Mouse (Mus musculus): ENCODE results near the gene Dot1l. TPM values are rescaled to one million over a fixed set of nuclear protein-coding genes. Genes with fewer than 3 reads are reported as not detected.

The Dot1l gene
- total and polyA plus RNA-seq, 3 experiments = 8.7 to 118 (median 105) TPM

GRCm38 (mm10) chr10:80756509-80756908, 1.5 kb downstream of the Dot1l start:
- Histone ChIP-seq H3K36me3 (replicated peaks) (peaks cover 52% of the 10 kb centered on the region), H3K9me3 (replicated peaks) (no peaks in the 10 kb centered on the region), H3K27me3 (ENCODE audit: insufficient read depth, low read length) (no peaks in the 10 kb centered on the region), H3K4me3 (ENCODE audit: low read depth, low read length) (peak overlapping the region; percentile 92), H3K4me1 (ENCODE audit: insufficient read depth, low read depth, low read length) (peaks cover 76% of the 10 kb centered on the region)
- TF ChIP-seq CTCF (IDR thresholded peaks at IDR 0.05; ENCODE audit: low read depth, low read length) = no peak
- TF ChIP-seq GATA2 (IDR thresholded peaks at IDR 0.05; ENCODE audit: borderline replicate concordance, low read depth, low read length) = no peak
- no peak for TF ChIP-seq POLR2AphosphoS5 (IDR thresholded peaks at IDR 0.05; ENCODE audit: insufficient replicate concordance, low read depth, low read length)
- TF ChIP-seq TAL1 (conservative IDR thresholded peaks at IDR 0.05; ENCODE audit: low read depth, low read length) = no peak
- no peak for TF ChIP-seq GATA1 (IDR thresholded peaks at IDR 0.05; ENCODE audit: borderline replicate concordance, low read length)
- no peak for DNase-seq (ENCODE audit: low spot score)
- no peak for ATAC-seq (ENCODE audit: extremely low read depth, insufficient number of reproducible peaks, low FRiP score, poor library complexity, severe bottlenecking)

GRCm38 (mm10) chr10:80756967-80757366, 2.0 kb downstream of the Dot1l start:
- Histone ChIP-seq H3K27me3 (ENCODE audit: insufficient read depth, low read length) (no peaks in the 10 kb centered on the region), H3K4me3 (ENCODE audit: low read depth, low read length) (peak overlapping the region; percentile 92; the same call in 1 of the 2 replicates), H3K36me3 (replicated peaks) (peaks cover 57% of the 10 kb centered on the region), H3K4me1 (ENCODE audit: insufficient read depth, low read depth, low read length) (peaks cover 76% of the 10 kb centered on the region), H3K9me3 (replicated peaks) (no peaks in the 10 kb centered on the region)
- ATAC-seq (ENCODE audit: extremely low read depth, insufficient number of reproducible peaks, low FRiP score, poor library complexity, severe bottlenecking) (no peak), DNase-seq (ENCODE audit: low spot score) (no peak)
- TF ChIP-seq GATA1 (IDR thresholded peaks at IDR 0.05; ENCODE audit: borderline replicate concordance, low read length) = no peak
- no peak for TF ChIP-seq CTCF (IDR thresholded peaks at IDR 0.05; ENCODE audit: low read depth, low read length)
- no peak for TF ChIP-seq GATA2 (IDR thresholded peaks at IDR 0.05; ENCODE audit: borderline replicate concordance, low read depth, low read length)
- no peak for TF ChIP-seq TAL1 (conservative IDR thresholded peaks at IDR 0.05; ENCODE audit: low read depth, low read length)
- TF ChIP-seq POLR2AphosphoS5 (IDR thresholded peaks at IDR 0.05; ENCODE audit: insufficient replicate concordance, low read depth, low read length) = no peak

- peaks cover 75% of the 10 kb centered on the region for H3K4me1 ChIP-seq (ENCODE audit: insufficient read depth, low read depth, low read length)
- ATAC-seq (ENCODE audit: extremely low read depth, insufficient number of reproducible peaks, low FRiP score, poor library complexity, severe bottlenecking) = peak; percentile 73; the same call in 1 of the 2 replicates
- H3K9me3 ChIP-seq (replicated peaks) = no peaks in the 10 kb centered on the region
- TF ChIP-seq CTCF (IDR thresholded peaks at IDR 0.05; ENCODE audit: low read depth, low read length) (no peak), TAL1 (conservative IDR thresholded peaks at IDR 0.05; ENCODE audit: low read depth, low read length) (no peak), GATA2 (IDR thresholded peaks at IDR 0.05; ENCODE audit: borderline replicate concordance, low read depth, low read length) (no peak), POLR2AphosphoS5 (IDR thresholded peaks at IDR 0.05; ENCODE audit: insufficient replicate concordance, low read depth, low read length) (no peak), GATA1 (IDR thresholded peaks at IDR 0.05; ENCODE audit: borderline replicate concordance, low read length) (no peak)
- peaks cover 63% of the 10 kb centered on the region for H3K36me3 ChIP-seq (replicated peaks)
- peak overlapping the region; percentile 92; the same call in 1 of the 2 replicates for H3K4me3 ChIP-seq (ENCODE audit: low read depth, low read length)
- peak; percentile 77 for DNase-seq (ENCODE audit: low spot score)
- no peaks in the 10 kb centered on the region for H3K27me3 ChIP-seq (ENCODE audit: insufficient read depth, low read length)
Measured at GRCm38 (mm10) chr10:80757717-80758116, 2.7 kb downstream of the Dot1l start.

GRCm38 (mm10) chr10:80758651-80759050, 3.6 kb downstream of the Dot1l start:
- DNase-seq (ENCODE audit: low spot score) (no peak), ATAC-seq (ENCODE audit: extremely low read depth, insufficient number of reproducible peaks, low FRiP score, poor library complexity, severe bottlenecking) (no peak)
- Histone ChIP-seq H3K9me3 (replicated peaks) (no peaks in the 10 kb centered on the region), H3K27me3 (ENCODE audit: insufficient read depth, low read length) (no peaks in the 10 kb centered on the region), H3K36me3 (replicated peaks) (peaks cover 73% of the 10 kb centered on the region), H3K4me1 (ENCODE audit: insufficient read depth, low read depth, low read length) (peaks cover 82% of the 10 kb centered on the region), H3K4me3 (ENCODE audit: low read depth, low read length) (peak overlapping the region; percentile 8; the same call in 1 of the 2 replicates)
- no peak for TF ChIP-seq POLR2AphosphoS5 (IDR thresholded peaks at IDR 0.05; ENCODE audit: insufficient replicate concordance, low read depth, low read length)
- TF ChIP-seq GATA1 (IDR thresholded peaks at IDR 0.05; ENCODE audit: borderline replicate concordance, low read length) = no peak
- TF ChIP-seq CTCF (IDR thresholded peaks at IDR 0.05; ENCODE audit: low read depth, low read length) = no peak
- TF ChIP-seq GATA2 (IDR thresholded peaks at IDR 0.05; ENCODE audit: borderline replicate concordance, low read depth, low read length) = no peak
- TF ChIP-seq TAL1 (conservative IDR thresholded peaks at IDR 0.05; ENCODE audit: low read depth, low read length) = no peak

- Histone ChIP-seq H3K4me1 (ENCODE audit: insufficient read depth, low read depth, low read length) (peaks cover 92% of the 10 kb centered on the region), H3K4me3 (ENCODE audit: low read depth, low read length) (no peak overlapping the region), H3K9me3 (replicated peaks) (no peaks in the 10 kb centered on the region), H3K27me3 (ENCODE audit: insufficient read depth, low read length) (no peaks in the 10 kb centered on the region), H3K36me3 (replicated peaks) (peaks cover 95% of the 10 kb centered on the region)
- TF ChIP-seq CTCF (IDR thresholded peaks at IDR 0.05; ENCODE audit: low read depth, low read length) = no peak
- TF ChIP-seq POLR2AphosphoS5 (IDR thresholded peaks at IDR 0.05; ENCODE audit: insufficient replicate concordance, low read depth, low read length) = no peak
- no peak for TF ChIP-seq TAL1 (conservative IDR thresholded peaks at IDR 0.05; ENCODE audit: low read depth, low read length)
- DNase-seq (ENCODE audit: low spot score) = no peak
- ATAC-seq (ENCODE audit: extremely low read depth, insufficient number of reproducible peaks, low FRiP score, poor library complexity, severe bottlenecking) = no peak
Measured at GRCm38 (mm10) chr10:80760596-80761524, 5.9 kb downstream of the Dot1l start.

- no peaks in the 10 kb centered on the region for H3K27me3 ChIP-seq (ENCODE audit: insufficient read depth, low read length)
- H3K36me3 ChIP-seq (replicated peaks) = peaks cover 97% of the 10 kb centered on the region
- no peak for ATAC-seq (ENCODE audit: extremely low read depth, insufficient number of reproducible peaks, low FRiP score, poor library complexity, severe bottlenecking)
- H3K4me3 ChIP-seq (ENCODE audit: low read depth, low read length) = no peak overlapping the region
- H3K4me1 ChIP-seq (ENCODE audit: insufficient read depth, low read depth, low read length) = peaks cover 82% of the 10 kb centered on the region
- TF ChIP-seq POLR2AphosphoS5 (IDR thresholded peaks at IDR 0.05; ENCODE audit: insufficient replicate concordance, low read depth, low read length) (no peak), TAL1 (conservative IDR thresholded peaks at IDR 0.05; ENCODE audit: low read depth, low read length) (no peak), GATA2 (IDR thresholded peaks at IDR 0.05; ENCODE audit: borderline replicate concordance, low read depth, low read length) (no peak)
- no peaks in the 10 kb centered on the region for H3K9me3 ChIP-seq (replicated peaks)
- no peak for DNase-seq (ENCODE audit: low spot score)
Measured at GRCm38 (mm10) chr10:80761821-80762220, 6.8 kb downstream of the Dot1l start.

Measured in G1E (cell line).